Mouse (Mus musculus): Measurements from ENCODE around the gene Armcx1.
"Not testable (repeated sequence)": the region's sequence is repeated elsewhere in the genome, so short reads cannot be mapped to it uniquely, and the experiment has no call there.

Gene Armcx1

GRCm38 (mm10) chrX:134717752-134718308 lies at the start of gene Armcx1:
Armcx1 (plus strand) TSS chrX:134717963.
- DNase-seq (ENCODE audit: low spot score in 2 of 2), result no peak

GRCm38 (mm10) chrX:134675022-134675421 lies 42.7 kb upstream of the Armcx1 start:
- no peak for DNase-seq (ENCODE audit: low spot score in 2 of 2)

GRCm38 (mm10) chrX:134675959-134676358 lies 41.8 kb upstream of the Armcx1 start:
- no peak for DNase-seq (ENCODE audit: low spot score in 2 of 2)

GRCm38 (mm10) chrX:134684936-134685335 lies 32.8 kb upstream of the Armcx1 start:
- no peak for DNase-seq (ENCODE audit: low spot score in 2 of 2)

GRCm38 (mm10) chrX:134686267-134686666 lies 31.5 kb upstream of the Armcx1 start, which contains the start of gene Armcx4:
Armcx4 (plus strand) TSS chrX:134686519.
- peak; percentile 50 to 56 for DNase-seq (ENCODE audit: low spot score in 2 of 2)

- peak; percentile 3 to 11 for DNase-seq (ENCODE audit: low spot score in 2 of 2)
Measured at GRCm38 (mm10) chrX:134686739-134687171, 31.0 kb upstream of the Armcx1 start.

- DNase-seq (ENCODE audit: low spot score in 2 of 2), result no peak
Measured at GRCm38 (mm10) chrX:134689676-134690075, 28.1 kb upstream of the Armcx1 start.

GRCm38 (mm10) chrX:134690871-134691539 lies 26.8 kb upstream of the Armcx1 start:
- no peak for DNase-seq (ENCODE audit: low spot score in 2 of 2)

GRCm38 (mm10) chrX:134691540-134691935 lies 26.2 kb upstream of the Armcx1 start:
- DNase-seq (ENCODE audit: low spot score in 2 of 2), result no peak

GRCm38 (mm10) chrX:134716863-134717262 lies 900 bp upstream of the Armcx1 start:
- DNase-seq (ENCODE audit: low spot score in 2 of 2), result no peak

- DNase-seq (ENCODE audit: low spot score in 2 of 2), result no peak
Measured at GRCm38 (mm10) chrX:134718524-134718923, 761 bp downstream of the Armcx1 start.

- DNase-seq (ENCODE audit: low spot score in 2 of 2), result not testable (repeated sequence)
Measured at GRCm38 (mm10) chrX:134723762-134724161, 6.0 kb downstream of the Armcx1 start.

GRCm38 (mm10) chrX:134729778-134730177 lies 12.0 kb downstream of the Armcx1 start:
- peak in 1 of 2 experiments; percentile 3 for DNase-seq (ENCODE audit: low spot score in 2 of 2)

GRCm38 (mm10) chrX:134737796-134738195 lies 20.0 kb downstream of the Armcx1 start:
- no peak for DNase-seq (ENCODE audit: low spot score in 2 of 2)

GRCm38 (mm10) chrX:134739160-134739559 lies 21.4 kb downstream of the Armcx1 start:
- DNase-seq (ENCODE audit: low spot score in 2 of 2), result no peak

GRCm38 (mm10) chrX:134741862-134742261 lies 24.1 kb downstream of the Armcx1 start:
- DNase-seq (ENCODE audit: low spot score in 2 of 2), result no peak

- DNase-seq (ENCODE audit: low spot score in 2 of 2), result peak in 1 of 2 experiments; percentile 9
Measured at GRCm38 (mm10) chrX:134746459-134746858, 28.7 kb downstream of the Armcx1 start.

- DNase-seq (ENCODE audit: low spot score in 2 of 2), result peak; percentile 43 to 62
Measured at GRCm38 (mm10) chrX:134750764-134751592, 33.2 kb downstream of the Armcx1 start, which contains the start of gene Armcx6. Armcx6 (minus strand) TSS chrX:134751417.

- DNase-seq (ENCODE audit: low spot score in 2 of 2), result no peak
Measured at GRCm38 (mm10) chrX:134751910-134752309, 34.1 kb downstream of the Armcx1 start.

- no peak for DNase-seq (ENCODE audit: low spot score in 2 of 2)
Measured at GRCm38 (mm10) chrX:134752584-134752983, 34.8 kb downstream of the Armcx1 start.

GRCm38 (mm10) chrX:134756434-134757292 lies 38.9 kb downstream of the Armcx1 start, which contains the start of gene Armcx3:
Armcx3 (plus strand) TSS chrX:134756595.
- peak; percentile 17 to 37 for DNase-seq (ENCODE audit: low spot score in 2 of 2)

All from natural killer cell, adult 2 months (primary cell).